Mouse (Mus musculus): ENCODE data around the gene Cnnm3. TPM values are rescaled to one million over a fixed set of nuclear protein-coding genes. Genes with fewer than 3 reads are reported as not detected.

Gene Cnnm3
- polyA plus RNA-seq, 1 experiment from 2014 or later: 3.0 TPM

DNA sequence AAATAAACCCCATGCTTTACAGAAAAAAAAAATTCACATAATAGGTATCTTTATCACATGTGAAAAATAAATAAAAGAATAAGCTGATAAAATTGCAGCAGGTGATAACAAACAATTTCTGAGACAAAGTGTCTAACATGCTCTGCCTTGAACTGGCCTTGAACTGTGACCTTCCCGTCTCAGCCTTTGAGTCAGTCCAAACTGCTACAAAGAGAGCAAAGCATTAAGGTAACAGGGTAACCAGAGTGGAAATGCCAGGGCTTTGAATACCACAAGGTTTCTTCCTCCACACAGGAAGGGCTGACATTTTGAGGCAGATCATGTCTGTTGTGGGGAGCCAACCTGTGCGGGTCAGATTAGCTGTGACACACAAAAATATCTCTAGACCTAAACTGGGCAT lies 33.7 kb downstream of the Cnnm3 start:
- Histone ChIP-seq H3K36me3 (replicated peaks) (peaks cover 47% of the 10 kb centered on the region), H3K4me1 (peaks cover 46% of the 10 kb centered on the region), H3K27me3 (ENCODE audit: poor library complexity, severe bottlenecking) (no peaks in the 10 kb centered on the region), H3K4me3 (no peak overlapping the region), H3K9me3 (no peaks in the 10 kb centered on the region), H3K27ac (no peak overlapping the region)
- WGBS: 84% methylated on average over 2 of the region's 2 CpGs
- DNase-seq (ENCODE audit: extremely low spot score, low spot score): no peak

DNA sequence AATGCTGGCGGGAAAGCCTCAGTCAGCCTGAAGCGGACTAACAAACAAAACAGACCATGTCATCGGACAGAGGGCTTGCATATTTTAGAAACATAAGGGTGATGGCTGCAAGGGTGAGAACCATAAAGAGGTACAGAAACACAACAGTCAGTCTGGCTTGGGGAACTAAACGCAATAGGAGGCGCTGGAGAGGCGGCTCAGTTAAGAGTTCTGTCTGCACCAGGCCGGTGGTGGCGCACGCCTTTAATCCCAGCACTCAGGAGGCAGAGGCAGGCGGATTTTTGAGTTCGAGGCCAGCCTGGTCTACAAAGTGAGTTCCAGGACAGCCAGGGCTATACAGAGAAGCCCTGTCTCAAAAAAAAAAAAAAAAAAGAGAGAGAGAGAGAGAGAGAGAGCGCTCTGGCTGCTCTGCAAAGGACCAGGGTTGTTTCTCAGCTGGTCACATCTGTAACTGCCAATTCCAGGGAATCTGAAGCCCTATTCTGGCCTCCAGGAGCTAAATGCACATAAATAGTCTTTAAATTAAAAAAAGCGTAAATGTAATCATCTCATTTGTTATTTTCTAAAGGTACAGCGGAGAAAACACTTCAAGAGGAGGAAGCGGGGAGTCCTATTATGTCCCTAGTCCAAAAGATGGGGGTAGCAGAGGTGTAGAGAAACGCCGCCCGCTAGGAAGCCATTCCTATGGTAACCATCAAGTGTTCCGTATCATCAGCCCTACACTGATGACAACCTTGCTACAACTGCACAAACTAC lies 34.4 kb downstream of the Cnnm3 start:
- H3K27me3 ChIP-seq (ENCODE audit: poor library complexity, severe bottlenecking): no peaks in the 10 kb centered on the region
- no peaks in the 10 kb centered on the region for H3K9me3 ChIP-seq
- 75% methylated on average over 19 of the region's 19 CpGs for WGBS
- 0 out of 2 replicates have a peak overlapping the region, but pooled peaks have one; percentile 88 for H3K27ac ChIP-seq
- peaks cover 46% of the 10 kb centered on the region for H3K4me1 ChIP-seq
- H3K4me3 ChIP-seq: peak overlapping the region; percentile 76
- peaks cover 47% of the 10 kb centered on the region for H3K36me3 ChIP-seq (replicated peaks)
- no peak for DNase-seq (ENCODE audit: extremely low spot score, low spot score)

DNA sequence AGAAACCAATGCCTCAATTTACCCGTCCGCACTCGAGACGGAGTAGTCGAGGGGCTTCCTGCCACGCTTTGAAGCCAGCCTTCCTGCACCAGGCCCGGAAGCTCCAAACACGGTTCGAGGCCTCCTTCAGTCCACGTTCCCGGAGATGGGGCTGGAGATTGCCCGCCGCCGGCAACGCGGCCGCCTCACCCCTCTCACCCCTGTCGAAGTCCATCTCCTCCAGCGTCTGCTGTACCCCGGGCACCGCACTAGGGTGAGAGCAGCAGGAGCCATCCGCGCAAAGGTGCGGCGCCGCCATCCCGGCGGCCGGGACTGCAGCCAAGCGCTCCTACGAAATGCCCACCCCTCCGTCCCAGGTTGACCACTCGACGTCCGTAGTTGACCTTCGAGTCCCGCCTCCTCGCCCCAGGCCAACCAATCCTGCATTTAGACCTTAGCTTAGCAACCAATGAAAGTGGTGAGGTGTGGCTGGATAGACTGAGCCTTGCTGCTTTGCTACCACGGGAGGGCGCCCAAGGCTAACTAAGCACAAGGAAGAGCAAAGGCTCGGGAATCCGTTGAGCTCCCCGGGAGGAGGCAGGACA lies 35.3 kb downstream of the Cnnm3 start, which contains the start of gene Ankrd39:
TSS of gene Ankrd39 (minus strand) at position 558 of the 584 bp plus-strand sequence.
- under 1% methylated on average over 43 of the region's 43 CpGs for WGBS
- no peaks in the 10 kb centered on the region for H3K27me3 ChIP-seq (ENCODE audit: poor library complexity, severe bottlenecking)
- peak within 1 kb of the TSS; percentile 88 for H3K27ac ChIP-seq
- H3K4me1 ChIP-seq: peaks cover 46% of the 10 kb centered on the region
- peak within 1 kb of the TSS; percentile 76 for H3K4me3 ChIP-seq
- DNase-seq (ENCODE audit: extremely low spot score, low spot score): peak; percentile 98
- H3K36me3 ChIP-seq (replicated peaks): peaks cover 47% of the 10 kb centered on the region
- no peaks in the 10 kb centered on the region for H3K9me3 ChIP-seq

DNA sequence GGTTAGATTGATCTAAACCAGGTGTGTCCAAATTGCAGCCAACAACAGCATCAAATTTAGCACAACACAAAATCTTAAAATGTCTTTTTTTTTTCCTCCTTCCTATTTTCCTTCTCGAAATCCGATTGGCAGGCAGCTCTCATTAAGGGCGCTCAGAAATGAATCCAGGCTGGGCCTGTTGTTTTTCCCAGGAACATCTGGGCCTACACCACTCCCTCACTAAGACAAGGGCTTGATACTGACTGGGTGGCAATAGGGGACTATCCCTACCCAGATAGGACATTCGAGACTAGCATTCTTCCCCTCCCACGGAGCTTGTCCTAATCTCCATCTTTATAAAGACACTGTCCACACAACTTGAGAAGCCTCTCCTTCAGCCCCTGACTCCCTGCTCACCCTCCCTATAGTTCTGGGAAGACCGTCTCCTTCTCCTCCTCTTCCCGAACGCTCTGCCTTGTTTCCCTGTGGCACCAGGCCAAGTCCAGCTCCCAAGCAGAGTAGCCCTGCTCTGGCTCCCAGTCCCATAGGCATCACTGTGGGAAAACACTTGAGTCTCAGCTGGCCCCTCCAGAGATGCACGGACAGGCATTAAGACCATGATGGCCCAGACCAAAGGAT lies 36.4 kb downstream of the Cnnm3 start:
- H3K36me3 ChIP-seq (replicated peaks): peaks cover 52% of the 10 kb centered on the region
- 56% methylated on average over 9 of the region's 9 CpGs for WGBS
- H3K9me3 ChIP-seq: no peaks in the 10 kb centered on the region
- DNase-seq (ENCODE audit: extremely low spot score, low spot score): no peak
- H3K4me3 ChIP-seq: no peak overlapping the region
- no peaks in the 10 kb centered on the region for H3K27me3 ChIP-seq (ENCODE audit: poor library complexity, severe bottlenecking)
- peak overlapping the region; percentile 88; the same call in 1 of the 2 replicates for H3K27ac ChIP-seq
- H3K4me1 ChIP-seq: peaks cover 46% of the 10 kb centered on the region

DNA sequence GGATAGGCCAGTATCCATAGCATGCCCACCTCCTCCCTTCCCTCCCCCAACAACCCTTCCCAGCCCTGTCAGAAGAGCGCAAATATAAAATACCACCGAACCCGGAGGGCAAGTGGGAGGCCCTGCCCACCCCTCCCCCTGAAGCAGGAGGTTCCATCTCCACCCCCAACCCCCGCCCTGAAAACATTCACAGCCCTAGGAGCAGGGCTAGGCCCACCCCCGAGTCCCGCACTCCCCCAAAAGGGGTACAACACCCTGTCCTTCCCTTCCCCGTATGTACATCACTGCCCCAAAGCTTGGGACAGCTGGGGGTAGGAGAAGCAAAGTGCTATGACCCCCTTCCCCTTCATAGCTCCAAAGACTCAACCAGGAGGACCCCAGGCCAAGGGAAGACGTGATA lies 37.1 kb downstream of the Cnnm3 start:
- Histone ChIP-seq H3K4me1 (peaks cover 46% of the 10 kb centered on the region), H3K27ac (no peak overlapping the region), H3K36me3 (replicated peaks) (peaks cover 58% of the 10 kb centered on the region), H3K9me3 (no peaks in the 10 kb centered on the region), H3K4me3 (no peak overlapping the region), H3K27me3 (ENCODE audit: poor library complexity, severe bottlenecking) (no peaks in the 10 kb centered on the region)
- whole genome bisulfite sequencing: 67% methylated on average over 8 of the region's 8 CpGs
- DNase-seq (ENCODE audit: extremely low spot score, low spot score): no peak

DNA sequence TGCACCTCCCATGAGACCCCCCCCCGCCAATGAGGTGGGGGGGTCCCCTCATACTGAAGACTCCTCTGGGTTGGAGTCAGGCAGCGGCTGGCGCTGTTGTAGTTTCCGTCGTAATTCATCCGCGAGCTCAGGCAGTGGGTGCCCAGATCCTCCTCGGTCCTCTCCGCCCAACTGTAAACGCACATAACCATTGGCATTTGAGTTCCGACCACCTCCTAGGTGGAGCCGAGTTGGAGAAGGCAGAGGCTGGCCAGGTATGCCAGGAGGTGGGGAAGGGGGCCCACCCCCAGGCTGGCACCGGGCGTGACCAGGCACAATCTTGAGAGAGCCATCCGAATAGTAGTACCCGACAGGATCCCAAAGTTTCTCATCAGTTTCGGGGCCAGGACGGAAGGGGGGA lies 37.8 kb downstream of the Cnnm3 start:
- Histone ChIP-seq H3K27ac (no peak overlapping the region), H3K27me3 (ENCODE audit: poor library complexity, severe bottlenecking) (no peaks in the 10 kb centered on the region), H3K4me3 (no peak overlapping the region), H3K9me3 (no peaks in the 10 kb centered on the region), H3K4me1 (peaks cover 53% of the 10 kb centered on the region), H3K36me3 (replicated peaks) (peaks cover 66% of the 10 kb centered on the region)
- 90% methylated on average over 18 of the region's 18 CpGs for WGBS
- DNase-seq (ENCODE audit: extremely low spot score, low spot score): no peak

DNA sequence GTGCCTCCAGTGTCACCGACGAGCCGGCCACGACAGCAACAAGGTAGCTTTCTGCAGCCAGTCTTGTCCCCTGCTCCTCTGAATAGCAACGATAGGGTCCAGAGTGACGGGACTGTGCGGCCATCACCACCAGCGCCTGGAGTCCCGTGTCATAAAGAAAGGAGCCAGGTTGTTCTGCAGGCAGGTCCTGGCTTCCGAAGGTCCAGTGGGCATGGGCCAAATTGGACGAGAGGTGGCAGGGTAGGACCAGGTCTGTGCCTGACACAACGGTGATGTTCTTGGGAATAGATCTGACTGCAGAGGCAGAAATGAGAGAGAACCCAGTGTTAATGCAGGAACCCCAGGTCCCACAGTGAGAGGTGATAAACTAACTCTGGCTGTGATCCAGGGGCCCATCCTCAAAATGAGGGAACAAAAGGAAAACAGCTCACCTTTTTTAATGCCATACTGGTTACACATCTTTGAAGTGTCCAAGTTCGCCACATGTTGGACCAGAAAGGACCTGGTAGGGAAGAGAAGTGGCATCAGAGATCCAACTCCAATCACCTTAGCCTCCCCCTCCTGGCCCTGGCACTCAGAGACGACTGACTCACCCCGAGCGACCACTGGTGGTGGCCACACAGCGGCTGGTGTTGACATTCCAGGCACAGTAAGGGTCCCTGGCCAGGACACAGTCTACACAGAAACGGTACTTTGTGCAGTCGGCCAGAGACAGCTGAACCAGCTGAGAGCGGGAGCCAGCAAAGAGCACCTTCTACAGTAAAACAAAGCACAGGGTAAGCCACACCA lies 38.6 kb downstream of the Cnnm3 start:
- peaks cover 61% of the 10 kb centered on the region for H3K4me1 ChIP-seq
- no peak overlapping the region for H3K27ac ChIP-seq
- 86% methylated on average over 20 of the region's 20 CpGs for WGBS
- H3K36me3 ChIP-seq (replicated peaks): peaks cover 73% of the 10 kb centered on the region
- H3K9me3 ChIP-seq: no peaks in the 10 kb centered on the region
- H3K4me3 ChIP-seq: no peak overlapping the region
- no peaks in the 10 kb centered on the region for H3K27me3 ChIP-seq (ENCODE audit: poor library complexity, severe bottlenecking)
- DNase-seq (ENCODE audit: extremely low spot score, low spot score): no peak

DNA sequence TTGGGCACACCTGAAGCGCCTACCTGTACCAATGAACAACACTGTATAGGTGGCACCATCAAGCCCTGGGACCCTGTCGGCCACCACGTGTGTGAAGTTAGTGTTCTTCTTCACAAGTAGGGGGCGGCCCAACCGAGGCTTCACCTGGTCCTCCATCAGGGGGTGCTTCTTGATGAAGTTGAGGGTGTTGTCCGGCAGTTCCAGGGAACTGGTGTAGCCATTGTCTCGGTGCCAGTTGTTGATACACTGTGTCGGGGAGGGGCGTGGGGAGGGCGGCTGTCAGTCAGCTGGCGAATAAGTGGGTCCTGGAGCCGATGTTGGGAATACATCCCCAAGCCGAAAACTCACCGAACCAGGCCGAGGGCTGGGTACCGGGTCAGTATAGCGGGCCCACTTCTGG lies 40.2 kb downstream of the Cnnm3 start:
- Histone ChIP-seq H3K4me1 (peaks cover 55% of the 10 kb centered on the region), H3K9me3 (no peaks in the 10 kb centered on the region), H3K36me3 (replicated peaks) (peaks cover 80% of the 10 kb centered on the region), H3K4me3 (no peak overlapping the region), H3K27ac (no peak overlapping the region), H3K27me3 (ENCODE audit: poor library complexity, severe bottlenecking) (no peaks in the 10 kb centered on the region)
- no peak for DNase-seq (ENCODE audit: extremely low spot score, low spot score)
- 91% methylated on average over 17 of the region's 17 CpGs for WGBS

DNA sequence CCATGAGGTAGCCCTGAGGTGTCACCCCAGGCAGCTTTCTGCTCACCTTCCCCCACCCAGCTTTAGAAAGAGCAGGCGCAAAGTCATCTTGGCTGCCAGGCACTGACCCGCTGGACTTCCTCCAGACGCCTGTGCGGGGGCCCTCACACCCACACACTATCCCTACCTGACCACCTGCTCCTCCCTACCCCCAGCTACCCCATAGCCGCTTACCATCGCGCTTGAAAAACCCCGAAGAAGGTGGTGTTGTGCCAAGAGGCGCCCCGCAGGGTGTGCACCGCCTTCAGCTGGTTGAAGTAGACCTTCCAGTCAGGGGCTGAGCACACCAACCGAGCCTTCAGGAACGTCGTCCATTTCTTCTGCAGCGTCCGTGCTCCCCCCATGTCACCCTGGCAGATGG lies 40.8 kb downstream of the Cnnm3 start:
- Histone ChIP-seq H3K36me3 (replicated peaks) (peaks cover 80% of the 10 kb centered on the region), H3K9me3 (no peaks in the 10 kb centered on the region), H3K4me1 (peaks cover 51% of the 10 kb centered on the region), H3K27me3 (ENCODE audit: poor library complexity, severe bottlenecking) (no peaks in the 10 kb centered on the region), H3K27ac (no peak overlapping the region), H3K4me3 (no peak overlapping the region)
- no peak for DNase-seq (ENCODE audit: extremely low spot score, low spot score)
- WGBS: 92% methylated on average over 16 of the region's 16 CpGs

DNA sequence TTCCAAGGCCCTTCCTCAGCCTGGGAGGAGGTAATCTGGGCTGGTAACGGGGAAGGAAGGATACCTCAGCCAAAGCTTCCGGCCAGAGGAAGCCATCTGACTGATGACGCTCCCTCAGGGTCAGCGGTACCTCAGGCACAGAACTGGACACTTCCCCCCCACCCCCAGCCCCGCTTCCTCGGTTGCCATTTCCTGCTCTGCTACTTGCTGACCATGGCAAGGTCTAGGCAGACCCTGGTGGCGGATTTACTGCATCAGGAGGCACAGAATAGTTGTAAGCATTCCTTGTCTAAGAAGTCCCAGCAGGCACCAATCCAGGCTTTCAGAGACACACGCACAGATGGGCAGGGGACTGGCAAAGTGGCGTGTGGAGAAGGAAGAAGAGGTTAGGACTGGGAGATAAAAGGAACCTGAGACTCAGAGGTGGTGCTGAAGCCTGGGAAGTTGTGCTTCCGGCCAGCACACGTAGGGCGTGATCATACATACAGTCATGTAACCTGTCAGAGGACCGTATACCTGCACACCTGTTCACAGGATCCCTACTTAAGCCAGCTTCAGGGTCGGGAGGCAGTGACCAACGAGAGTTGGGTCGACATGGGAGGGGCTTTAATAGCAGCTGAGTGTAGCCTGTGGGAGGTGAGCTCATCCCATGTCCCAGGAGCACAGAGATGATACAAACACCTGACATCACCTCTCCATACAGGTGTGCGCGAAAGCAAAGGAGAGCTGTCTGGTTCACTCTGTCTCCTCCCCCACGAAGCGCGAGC lies 43.1 kb downstream of the Cnnm3 start:
- peak overlapping the region; percentile 94 for H3K4me3 ChIP-seq
- peak overlapping the region; percentile 98 for H3K27ac ChIP-seq
- no peak for DNase-seq (ENCODE audit: extremely low spot score, low spot score)
- peaks cover 51% of the 10 kb centered on the region for H3K4me1 ChIP-seq
- WGBS: 84% methylated on average over 21 of the region's 21 CpGs
- H3K9me3 ChIP-seq: no peaks in the 10 kb centered on the region
- H3K36me3 ChIP-seq (replicated peaks): peaks cover 61% of the 10 kb centered on the region
- peaks cover 11% of the 10 kb centered on the region for H3K27me3 ChIP-seq (ENCODE audit: poor library complexity, severe bottlenecking)

DNA sequence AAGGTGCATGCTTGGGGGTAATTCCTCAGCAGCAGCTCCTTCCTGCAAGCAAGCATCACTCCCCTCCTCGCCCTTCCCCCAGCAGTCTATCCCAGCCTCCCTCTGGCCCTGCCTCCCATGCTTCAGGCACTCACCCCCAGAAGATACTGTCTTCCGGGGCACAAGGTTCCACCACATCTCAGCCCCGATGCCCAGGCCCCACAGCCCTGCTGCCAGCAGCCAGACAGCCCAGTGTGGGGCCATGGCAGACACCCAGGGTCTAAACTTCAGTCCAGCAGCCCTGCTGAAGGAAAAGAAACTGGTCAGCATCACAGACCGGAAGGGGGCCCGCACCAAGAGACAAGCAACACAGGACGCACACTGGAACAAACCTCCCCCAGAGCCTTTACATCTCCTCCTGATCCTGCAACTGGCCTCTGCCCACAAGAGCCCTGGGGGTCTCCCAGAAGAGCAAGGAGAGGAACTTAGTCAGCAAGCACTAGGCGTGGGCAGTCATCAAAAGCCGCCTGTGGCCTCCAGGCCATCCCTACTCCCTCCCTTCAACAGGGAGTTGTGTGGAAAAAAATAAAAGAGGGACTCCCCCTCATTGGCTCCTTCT lies 44.2 kb downstream of the Cnnm3 start:
- 12% methylated on average over 8 of the region's 8 CpGs for WGBS
- H3K4me3 ChIP-seq: peak overlapping the region; percentile 94
- DNase-seq (ENCODE audit: extremely low spot score, low spot score): no peak
- no peaks in the 10 kb centered on the region for H3K9me3 ChIP-seq
- peak overlapping the region; percentile 98 for H3K27ac ChIP-seq
- H3K27me3 ChIP-seq (ENCODE audit: poor library complexity, severe bottlenecking): peaks cover 14% of the 10 kb centered on the region
- H3K36me3 ChIP-seq (replicated peaks): peaks cover 50% of the 10 kb centered on the region
- peaks cover 57% of the 10 kb centered on the region for H3K4me1 ChIP-seq
